Mouse (Mus musculus) heart, postnatal 10 days (tissue): Measurements from ENCODE around the gene Zfp566. TPM values are rescaled to one million over a fixed set of nuclear protein-coding genes. Genes with fewer than 3 reads are reported as not detected.

Experiments used
- DNase-seq, 2 experiments: peaks; one replicate each; pipeline ENCODE4 v3.0.0; 2021
- intact Hi-C: fragments of 180-260 bp; cut with DNase I; formaldehyde crosslinking; loops from one replicate; pipeline ENCODE4 v1.15.1; 2025
- microRNA-seq, 2 experiments: library from miRNA; unstranded; fragments of <30 nt; microRNA quantifications; one replicate each; pipeline ENCODE4 v1.2.0; 2022
- total RNA-seq, 2 experiments: library from RNA; stranded (reverse); gene quantifications; 2 replicates each; pipeline ENCODE4 v1.2.3; 2021

Zfp566 gene
- total RNA-seq, 2 experiments from 2014 or later = 1.3 to 2.3 TPM

DNA sequence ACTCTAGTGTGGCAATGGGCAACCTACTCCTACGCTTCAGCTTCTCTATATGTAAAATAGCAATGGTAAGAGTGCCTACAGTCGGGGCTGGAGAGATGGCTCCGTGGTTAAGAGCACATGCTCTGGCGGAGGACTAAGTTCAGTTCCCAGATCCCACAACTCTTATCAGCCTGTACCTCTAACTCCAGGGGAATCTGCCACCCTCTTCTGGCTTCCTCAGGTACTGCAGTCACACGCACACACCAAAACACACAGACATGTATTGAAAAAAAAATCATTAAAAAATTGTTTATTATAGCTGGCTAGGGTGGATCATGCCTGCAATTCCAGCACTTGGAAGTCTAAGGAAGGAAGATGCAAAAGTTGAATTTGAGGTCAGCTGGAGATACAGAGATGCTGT is 27.8 kb downstream of the Zfp566 start:
- intact Hi-C loops = no loop called here

DNA sequence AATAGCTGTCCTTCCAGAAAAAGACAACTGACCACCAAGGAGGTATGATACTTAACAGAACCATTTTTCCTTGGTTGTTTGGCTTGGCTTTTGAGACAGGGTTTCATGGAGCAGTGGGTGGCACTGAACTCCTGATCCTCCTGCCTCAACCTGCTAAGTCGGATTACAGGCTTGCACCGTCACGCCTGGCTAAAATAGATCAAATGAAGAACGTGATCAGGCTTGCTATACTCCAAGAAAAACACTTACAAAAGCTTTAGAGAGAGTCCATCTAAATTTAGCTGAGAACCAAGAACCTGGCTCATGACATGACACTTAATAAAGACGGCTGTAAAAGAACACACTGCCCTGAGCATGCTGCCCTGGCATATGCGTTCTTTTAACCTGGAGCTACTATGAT is 30.0 kb downstream of the Zfp566 start:
- DNase-seq = no peak
- intact Hi-C loops = no loop called here

More for the DNA sequence above, 27.8 kb downstream of the Zfp566 start:
- DNase-seq = peak in 1 of 2 experiments; percentile 22

DNA sequence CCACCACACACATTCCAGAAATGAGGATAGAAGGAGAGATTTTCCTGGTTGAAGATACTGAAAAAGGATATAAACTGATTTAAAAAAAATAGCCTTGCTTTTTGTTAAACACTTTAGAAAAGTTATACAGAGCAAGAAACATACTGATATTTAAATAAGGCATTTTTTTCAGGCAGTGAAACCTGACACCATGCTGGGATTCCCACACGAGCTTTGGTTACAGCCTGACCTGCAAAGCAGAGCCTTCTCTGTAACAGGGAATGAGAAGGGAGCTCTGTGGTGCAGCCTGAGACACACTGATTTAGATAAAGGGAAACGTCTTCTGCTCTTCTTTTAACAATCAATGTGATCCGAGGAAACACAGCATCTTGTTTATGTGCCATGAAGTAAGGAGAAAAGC is 36.7 kb downstream of the Zfp566 start:
- no peak for DNase-seq
- intact Hi-C loops = no loop called here

GRCm38 (mm10) chr7:30050882-30051548 is 39.3 kb downstream of the Zfp566 start, which contains the start of gene Zfp14:
Gene Zfp14, minus strand, starts transcription at chr7:30051380.
- intact Hi-C loops = no loop called here
- DNase-seq = peak; percentile 92 to 94

GRCm38 (mm10) chr7:30048126-30048525 is 42.2 kb downstream of the Zfp566 start:
- DNase-seq = no peak
- intact Hi-C loops = no loop called here

DNA sequence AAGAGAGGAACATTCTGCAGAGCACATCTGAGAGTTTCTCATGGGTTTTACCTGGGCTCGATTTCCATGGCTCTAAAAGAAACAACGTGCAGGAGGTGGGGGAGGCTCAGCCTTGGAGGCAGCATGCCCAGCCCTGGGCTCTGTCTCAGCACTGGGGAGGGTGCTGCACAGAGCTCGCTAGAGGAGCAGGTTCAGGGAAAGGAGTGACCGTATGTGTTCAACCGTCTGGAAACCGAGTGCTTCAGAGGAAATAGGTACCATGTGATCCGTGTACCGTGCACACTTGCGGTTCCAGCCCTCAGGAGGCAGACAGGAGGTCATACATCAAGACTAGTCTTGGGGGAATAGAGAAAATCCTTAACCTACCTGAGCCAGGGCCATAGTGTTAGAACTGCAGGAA is 46.0 kb downstream of the Zfp566 start:
- intact Hi-C loops = no loop called here

GRCm38 (mm10) chr7:30034331-30034730 is 56.0 kb downstream of the Zfp566 start:
- no peak for DNase-seq
- intact Hi-C loops = no loop called here

More for the DNA sequence above, 46.0 kb downstream of the Zfp566 start:
- no peak for DNase-seq

GRCm38 (mm10) chr7:30031379-30031778 is 58.9 kb downstream of the Zfp566 start:
- no peak for DNase-seq
- intact Hi-C loops = no loop called here

- intact Hi-C loops = no loop called here
- DNase-seq = no peak
These were observed 59.6 kb downstream of the Zfp566 start for GRCm38 (mm10) chr7:30030677-30031076.

DNA sequence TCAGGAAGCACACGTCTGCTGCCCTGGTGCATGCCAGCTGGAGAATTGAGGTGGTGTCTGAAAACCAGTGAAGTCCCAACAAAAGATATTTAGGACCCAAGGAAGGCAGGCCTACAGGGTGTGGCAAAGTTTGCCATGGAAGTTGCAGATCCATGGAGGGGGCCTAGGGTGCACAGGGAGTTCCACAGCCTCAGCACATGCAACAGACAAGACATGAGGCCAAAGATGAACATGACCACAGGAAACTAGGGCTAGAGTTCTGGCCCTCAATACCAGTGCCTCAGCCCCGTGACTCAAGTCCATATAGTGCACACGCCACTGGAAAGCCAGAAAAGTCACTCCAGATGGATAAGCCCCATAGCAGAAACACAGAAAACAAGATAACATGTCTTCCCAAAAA is 61.8 kb downstream of the Zfp566 start:
- intact Hi-C loops = loop anchor here (5.0 kb wide), 1 partner anchor 179 kb away; no protein-coding TSS in a partner anchor

More for the DNA sequence above, 61.8 kb downstream of the Zfp566 start:
- DNase-seq = no peak

Small RNA genes within 50 kb of the gene (microRNA-seq; reads per million reads assigned to microRNA genes)
- 0 reads per million in 2 experiments for gene Gm23368

Other genes with a start within 250 kb of the Zfp566 start
- gene Zfp940, start 236.9 kb downstream of the Zfp566 start, total RNA-seq = under 1 TPM; 0.37 to 0.48 TPM
- gene Zfp420, start 230.5 kb downstream of the Zfp566 start, total RNA-seq = 1 to 10 TPM; 3.1 to 3.8 TPM
- gene Zfp27, start 184.0 kb downstream of the Zfp566 start, total RNA-seq = 10 to 100 TPM; 10.0 to 11.2 TPM
- 10 to 100 TPM in 1 of 2 experiments, 1 to 10 TPM in 1; 7.6 to 10.3 TPM for gene Zfp383, start 182.3 kb downstream of the Zfp566 start, total RNA-seq
- 1 to 10 TPM; 8.3 to 8.9 TPM for gene Zfp74, start 136.4 kb downstream of the Zfp566 start, total RNA-seq
- gene Zfp568, start 106.6 kb downstream of the Zfp566 start, total RNA-seq = 10 to 100 TPM; 46.7 to 53.1 TPM
- gene Zfp14, start 39.1 kb downstream of the Zfp566 start, total RNA-seq = 1 to 10 TPM; 1.6 to 2.6 TPM
- 1 to 10 TPM in 1 of 2 experiments, under 1 TPM in 1; 0.98 to 1.1 TPM for gene Zfp82, start 17.6 kb downstream of the Zfp566 start, total RNA-seq
- under 1 TPM in 1 of 2 experiments, not detected in 1; 0.62 TPM for gene Gm26920, start 117 bp downstream of the Zfp566 start, total RNA-seq
- gene Zfp260, start 4.2 kb upstream of the Zfp566 start, total RNA-seq = 10 to 100 TPM; 44.8 to 53.3 TPM
- gene Zfp382, start 31.4 kb upstream of the Zfp566 start, total RNA-seq = 1 to 10 TPM; 4.5 to 6.5 TPM
- 10 to 100 TPM; 39.0 to 42.5 TPM for gene Zfp146, start 79.2 kb upstream of the Zfp566 start, total RNA-seq
- gene Cox7a1, start 93.6 kb upstream of the Zfp566 start, total RNA-seq = 1,000 to 10,000 TPM; 1,192 to 1,277 TPM
- 100 to 1,000 TPM; 303 to 326 TPM for gene Capns1, start 108.3 kb upstream of the Zfp566 start, total RNA-seq
- 10 to 100 TPM; 55.5 to 60.7 TPM for gene Polr2i, start 141.4 kb upstream of the Zfp566 start, total RNA-seq
- gene Tbcb, start 141.7 kb upstream of the Zfp566 start, total RNA-seq = 10 to 100 TPM; 68.5 to 76.1 TPM
- not detected for gene Ovol3, start 145.2 kb upstream of the Zfp566 start, total RNA-seq
- under 1 TPM; 0.20 to 0.26 TPM for gene Thap8, start 189.6 kb upstream of the Zfp566 start, total RNA-seq
- gene Wdr62, start 189.9 kb upstream of the Zfp566 start, total RNA-seq = 1 to 10 TPM; 5.4 to 5.7 TPM
- gene Clip3, start 201.2 kb upstream of the Zfp566 start, total RNA-seq = 10 to 100 TPM; 14.0 TPM
- gene Alkbh6, start 218.2 kb upstream of the Zfp566 start, total RNA-seq = 10 to 100 TPM; 26.0 to 27.4 TPM
- under 1 TPM; 0.86 to 0.87 TPM for gene Syne4, start 224.3 kb upstream of the Zfp566 start, total RNA-seq
- gene E130208F15Rik, start 231.2 kb upstream of the Zfp566 start, total RNA-seq = 1 to 10 TPM in 1 of 2 experiments, under 1 TPM in 1; 0.87 to 1.0 TPM
- 10 to 100 TPM; 15.1 to 15.8 TPM for gene Sdhaf1, start 233.4 kb upstream of the Zfp566 start, total RNA-seq